Mouse (Mus musculus) granulocyte monocyte progenitor cell, adult 5-6 weeks (primary cell): ENCODE data around the gene Ifih1. TPM values are rescaled to one million over a fixed set of nuclear protein-coding genes. Genes with fewer than 3 reads are reported as not detected.

Experiments
- ATAC-seq: replicated peaks from 2 replicates; pipeline ENCODE4 v1.8.0; 2016; ENCODE audit warnings: mild to moderate bottlenecking, moderate TSS enrichment, inconsistent platforms; ENCODE audit not compliant: poor library complexity, severe bottlenecking
- total RNA-seq, 2 experiments: library from RNA; stranded (forward) in 1 of 2; stranded (reverse) in 1 of 2; fragments of 200-712, 200-1000 nt in 1 of 2; fragments of >200 nt in 1 of 2; fragmentation: Nextera tagmentation in 1 of 2; gene quantifications; 2 replicates each; pipeline ENCODE4 v1.2.3; 2014 to 2017

Gene Ifih1
- total RNA-seq, 2 experiments from 2014 or later: 10.1 to 19.9 TPM

GRCm38 (mm10) chr2:62562661-62563485 lies 83.2 kb downstream of the Ifih1 start:
- ATAC-seq: no peak

DNA sequence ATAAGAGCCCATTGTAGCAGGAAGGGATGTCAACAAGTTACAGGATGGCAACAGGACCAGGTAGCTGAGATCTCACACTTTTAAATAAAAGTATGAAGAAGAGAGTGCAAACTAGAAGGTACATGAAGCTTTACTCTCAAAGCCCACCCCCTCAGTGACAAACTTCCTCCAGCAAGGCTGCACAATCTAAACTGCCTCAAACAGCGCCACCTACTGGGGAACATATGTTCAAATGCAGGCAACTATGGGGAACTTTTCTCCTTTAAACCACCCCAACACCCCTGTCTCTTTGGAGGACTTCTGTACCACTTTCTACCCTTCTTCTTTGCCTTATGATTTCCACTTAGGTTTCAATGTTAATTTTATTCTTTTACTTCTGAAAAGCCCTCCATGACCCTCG lies 88.6 kb downstream of the Ifih1 start:
- no peak for ATAC-seq

DNA sequence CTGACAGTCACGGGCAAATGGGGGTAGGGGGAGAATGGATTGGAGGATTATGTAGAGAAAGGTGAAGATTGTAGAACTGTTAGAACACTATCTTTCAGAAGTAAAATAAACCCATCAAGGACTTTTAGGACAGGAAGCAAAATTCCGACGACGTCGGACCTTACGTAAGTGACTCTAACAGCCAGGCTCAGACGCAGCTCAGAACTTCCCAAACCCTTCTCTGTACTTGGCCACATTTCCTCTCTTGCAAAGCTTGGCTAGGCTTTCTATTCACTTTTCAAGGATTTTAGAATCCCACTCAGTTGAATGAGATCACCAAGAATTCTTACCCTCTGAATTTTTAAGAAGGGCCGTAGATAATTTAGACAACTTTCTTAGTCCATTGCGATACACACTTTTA lies 89.7 kb downstream of the Ifih1 start:
- no peak for ATAC-seq

- no peak for ATAC-seq
These were observed 96.4 kb downstream of the Ifih1 start for GRCm38 (mm10) chr2:62549659-62550058.

GRCm38 (mm10) chr2:62549131-62549530 lies 96.9 kb downstream of the Ifih1 start:
- no peak for ATAC-seq

- ATAC-seq: no peak
These were observed 98.0 kb downstream of the Ifih1 start for GRCm38 (mm10) chr2:62548104-62548503.

Other genes with a start within 250 kb of the Ifih1 start
- gene Dpp4, start 234.0 kb downstream of the Ifih1 start, total RNA-seq (2014; fragmentation: Nextera tagmentation): 11.0 and 13.8 TPM in 2 replicates
- 14.6 and 15.2 TPM in 2 replicates for gene Dpp4, start 234.0 kb downstream of the Ifih1 start, total RNA-seq (2017)
- gene Gcg, start 162.6 kb downstream of the Ifih1 start, total RNA-seq (2014; fragmentation: Nextera tagmentation): not detected in 2 replicates
- not detected in 2 replicates for gene Gcg, start 162.6 kb downstream of the Ifih1 start, total RNA-seq (2017)
- gene Fap, start 72.2 kb downstream of the Ifih1 start, total RNA-seq (2014; fragmentation: Nextera tagmentation): 13.2 TPM in 1 of 2 replicates, not detected in the other
- gene Fap, start 72.2 kb downstream of the Ifih1 start, total RNA-seq (2017): not detected in 2 replicates
- gene Gca, start 18.0 kb upstream of the Ifih1 start, total RNA-seq (2014; fragmentation: Nextera tagmentation): 19.9 and 31.0 TPM in 2 replicates
- gene Gca, start 18.0 kb upstream of the Ifih1 start, total RNA-seq (2017): 13.8 and 18.3 TPM in 2 replicates